15 mouse cellular contexts compared by ENCODE assay signal in the genomic region with DNA sequence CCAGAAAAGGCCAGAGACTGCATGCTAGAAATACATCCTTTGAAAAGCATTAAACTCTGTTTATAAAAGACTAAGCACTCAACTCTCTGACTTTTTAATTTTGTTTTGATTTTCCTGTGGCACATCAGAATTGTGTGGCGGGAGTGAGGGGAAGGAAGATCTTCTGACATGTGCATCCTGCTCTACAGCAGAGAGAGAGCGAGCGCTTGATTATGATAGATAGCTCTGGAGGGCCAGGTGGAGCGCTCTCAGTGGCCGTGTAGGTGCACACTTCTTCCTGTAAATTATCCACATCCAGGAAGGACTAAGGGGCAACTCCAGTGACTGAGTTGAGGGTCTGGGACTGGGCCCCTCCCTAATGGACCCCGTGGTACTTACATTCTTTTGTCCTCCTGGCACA. TPM values are rescaled to one million over a fixed set of nuclear protein-coding genes. Genes with fewer than 3 reads are reported as not detected.
DNase-seq lines count a peak whose midpoint lies in the region; ATAC-seq and TF ChIP-seq lines count a peak whose summit lies in the region.
"Had no signal": no experiment of that assay in that cellular context is flagged by ENCODE, and none has a peak within 500 bp of the region (broad histone marks: within the 10 kb centered on the region; RNA-seq: fewer than 3 reads in every experiment).

No protein-coding gene starts in this region.

- H3K9me3 ChIP-seq in heart, embryonic 13.5 days = no peaks in the 10 kb centered on the region
- H3K9me3 ChIP-seq in lung, embryonic 14.5 days (ENCODE audit: low read depth, low read length) = no peaks in the 10 kb centered on the region
- no peaks in the 10 kb centered on the region for H3K9me3 ChIP-seq in intestine, embryonic 15.5 days
- H3K9me3 ChIP-seq: hindbrain, embryonic 13.5 days had no signal

- peaks cover 18% of the 10 kb centered on the region for H3K36me3 ChIP-seq in heart, embryonic 13.5 days
- H3K36me3 ChIP-seq in lung, embryonic 14.5 days (ENCODE audit: insufficient read depth) = peaks cover 15% of the 10 kb centered on the region; the same call in 1 of the 2 replicates
- H3K36me3 ChIP-seq in intestine, embryonic 15.5 days = no peaks in the 10 kb centered on the region
- H3K36me3 ChIP-seq: hindbrain, embryonic 13.5 days had no signal

- no peak overlapping the region for H3K9ac ChIP-seq in heart, embryonic 13.5 days
- H3K9ac ChIP-seq in lung, embryonic 14.5 days = no peak overlapping the region
- no peak overlapping the region for H3K9ac ChIP-seq in intestine, embryonic 15.5 days
- H3K9ac ChIP-seq: hindbrain, embryonic 13.5 days had no signal

- no peak for ATAC-seq in heart, embryonic 13.5 days (ENCODE audit: extremely low read depth, insufficient number of reproducible peaks, low FRiP score, low TSS enrichment)
- no peak for ATAC-seq in lung, embryonic 14.5 days (ENCODE audit: insufficient read depth)
- ATAC-seq in intestine, embryonic 15.5 days = no peak

- H3K4me2 ChIP-seq in heart, embryonic 13.5 days = no peak overlapping the region
- H3K4me2 ChIP-seq in lung, embryonic 14.5 days = no peak overlapping the region
- no peak overlapping the region for H3K4me2 ChIP-seq in intestine, embryonic 15.5 days (replicated peaks)
- H3K4me2 ChIP-seq: hindbrain, embryonic 13.5 days had no signal

- peak overlapping the region; percentile 91; the same call in 1 of the 2 replicates for H3K27ac ChIP-seq in heart, embryonic 13.5 days (replicated peaks)
- peak overlapping the region; percentile 93 for H3K27ac ChIP-seq in lung, embryonic 14.5 days (ENCODE audit: low read depth)
- H3K27ac ChIP-seq in intestine, embryonic 15.5 days = peak overlapping the region; percentile 77
- H3K27ac ChIP-seq: hindbrain, embryonic 13.5 days had no signal

- no peaks in the 10 kb centered on the region for H3K27me3 ChIP-seq in heart, embryonic 13.5 days (replicated peaks)
- H3K27me3 ChIP-seq in lung, embryonic 14.5 days (ENCODE audit: insufficient read depth, low read length) = no peaks in the 10 kb centered on the region
- H3K27me3 ChIP-seq in intestine, embryonic 15.5 days (replicated peaks) = no peaks in the 10 kb centered on the region
- H3K27me3 ChIP-seq: hindbrain, embryonic 13.5 days had no signal

- no peak overlapping the region for H3K4me3 ChIP-seq in heart, embryonic 13.5 days
- no peak overlapping the region for H3K4me3 ChIP-seq in lung, embryonic 14.5 days (ENCODE audit: low read depth, low read length)
- no peak overlapping the region for H3K4me3 ChIP-seq in intestine, embryonic 15.5 days (replicated peaks)
- H3K4me3 ChIP-seq: erythroblast, embryonic 14.5 days; hindbrain, embryonic 13.5 days had no signal

- DNase-seq in heart, postnatal 14 days = no peak
- peak; percentile 41 for DNase-seq in lung, embryonic 14.5 days
- no peak for DNase-seq in lung, postnatal 36 days
- peak; percentile 29 to 35 for DNase-seq in kidney, postnatal 36 days
- no peak for DNase-seq in retina, embryonic 14.5 days (ENCODE audit: low spot score)
- DNase-seq: adrenal gland, adult 2 months; B cell, adult 2 months; cerebellum, adult 9-11 months; gastrocnemius, postnatal 25 days; liver; retina, postnatal 1 day had no signal

- H3K4me1 ChIP-seq in heart, embryonic 13.5 days = peaks cover 23% of the 10 kb centered on the region
- peaks cover 8% of the 10 kb centered on the region; the same call in 1 of the 2 replicates for H3K4me1 ChIP-seq in lung, embryonic 14.5 days (ENCODE audit: insufficient read depth)
- peaks cover 8% of the 10 kb centered on the region; the same call in 1 of the 2 replicates for H3K4me1 ChIP-seq in intestine, embryonic 15.5 days (replicated peaks)
- H3K4me1 ChIP-seq: hindbrain, embryonic 13.5 days had no signal

- intact Hi-C loops in heart, postnatal 14 days (cut with DNase I) = no loop called here

- TF ChIP-seq CTCF in lung, embryonic 14.5 days (IDR thresholded peaks at IDR 0.05; ENCODE audit: low read depth) = no peak

- WGBS in heart, embryonic 13.5 days = 74% methylated on average over 6 of the region's 6 CpGs
- WGBS in lung, embryonic 14.5 days = 57% methylated on average over 6 of the region's 6 CpGs
- 69% methylated on average over 6 of the region's 6 CpGs for WGBS in intestine, embryonic 15.5 days

RNA-seq across cellular contexts. Expression of a gene that starts 23.3 kb away (rescaled TPM):
- polyA plus RNA-seq in heart, embryonic 13.5 days (2015; fragmentation: Nextera tagmentation; extraction: Ambion mirVana) = 6.4 and 7.6 TPM in 2 replicates
- 1 to 10 TPM; 8.8 to 9.5 TPM for total RNA-seq in heart, postnatal 14 days (2021)
- polyA plus RNA-seq in lung, embryonic 14.5 days (2014; fragmentation: Nextera tagmentation; extraction: Ambion mirVana) = 11.6 and 12.6 TPM in 2 replicates
- polyA plus RNA-seq in intestine, embryonic 15.5 days (2015; fragmentation: Nextera tagmentation; extraction: Ambion mirVana) = 8.3 and 9.1 TPM in 2 replicates

Comparison
In these comparisons a context has a peak if more than half of its experiments do, and no peak if none do; other contexts are left out.
1. DNase-seq: peak in lung, embryonic 14.5 days (single experiment) and kidney, postnatal 36 days (2 of 2); none in heart, postnatal 14 days (0 of 2), lung, postnatal 36 days (single experiment) and retina, embryonic 14.5 days (single experiment).
2. Peak in every context shown above with its lines, with median percentiles within 50 percentile points of each other: H3K27ac ChIP-seq.